Mouse (Mus musculus) bone marrow macrophage, adult 2 months (primary cell): Measurements from ENCODE around the gene Ppih. TPM values are rescaled to one million over a fixed set of nuclear protein-coding genes. Genes with fewer than 3 reads are reported as not detected.

Experiments used
- H3K27ac ChIP-seq: 2 replicates; pipeline ENCODE4 v1.5.1; 2012; ENCODE audit warnings: low read depth, low read length; ENCODE audit not compliant: insufficient read depth
- H3K4me1 ChIP-seq: 2 replicates; pipeline ENCODE4 v1.6.1; 2012; ENCODE audit warnings: low read length; ENCODE audit not compliant: control insufficient read depth, insufficient read depth
- H3K4me3 ChIP-seq: 2 replicates; pipeline ENCODE4 v1.5.1; 2012; ENCODE audit warnings: mild to moderate bottlenecking, low read length, moderate library complexity; ENCODE audit not compliant: insufficient read depth
- CTCF ChIP-seq: IDR thresholded peaks from 2 replicates; pipeline ENCODE4 v1.5.1; 2012; ENCODE audit warnings: low read depth, mild to moderate bottlenecking, low read length, moderate library complexity
- POLR2A ChIP-seq: IDR thresholded peaks from 2 replicates; pipeline ENCODE4 v1.6.1; 2012; ENCODE audit warnings: mild to moderate bottlenecking, low read depth, low read length, borderline replicate concordance
- polyA plus RNA-seq: library from polyadenylated mRNA; stranded (reverse); fragments of >200 nt; gene quantifications from 2 replicates; pipeline ENCODE4 v1.2.4, GENCODE M21; 2012; ENCODE audit not compliant: missing spikeins, insufficient read depth, insufficient read length

The Ppih gene
- polyA plus RNA-seq, 1 experiment = 31.6 TPM

GRCm38 (mm10) chr4:119320896-119321550, 677 bp upstream of the Ppih start:
- H3K4me3 ChIP-seq = peak overlapping the region; percentile 75
- TF ChIP-seq POLR2A (no peak), CTCF (no peak)

GRCm38 (mm10) chr4:119313756-119314155, 6.6 kb downstream of the Ppih start:
- no peak for TF ChIP-seq POLR2A
- TF ChIP-seq CTCF = no peak
- no peak overlapping the region for H3K27ac ChIP-seq
- no peak overlapping the region for H3K4me3 ChIP-seq

More at GRCm38 (mm10) chr4:119320896-119321550, 677 bp upstream of the Ppih start:
- Histone ChIP-seq H3K4me1 (peaks cover 9% of the 10 kb centered on the region), H3K27ac (peak overlapping the region; percentile 64; the same call in 1 of the 2 replicates)

GRCm38 (mm10) chr4:119305418-119305817, 14.9 kb downstream of the Ppih start:
- Histone ChIP-seq H3K27ac (no peak overlapping the region), H3K4me1 (peaks cover 20% of the 10 kb centered on the region), H3K4me3 (no peak overlapping the region)
- TF ChIP-seq POLR2A (no peak), CTCF (no peak)

More at GRCm38 (mm10) chr4:119313756-119314155, 6.6 kb downstream of the Ppih start:
- H3K4me1 ChIP-seq = no peaks in the 10 kb centered on the region

- no peak overlapping the region for H3K4me3 ChIP-seq
- TF ChIP-seq POLR2A = no peak
- no peak for TF ChIP-seq CTCF
- H3K4me1 ChIP-seq = peaks cover 20% of the 10 kb centered on the region
Measured at GRCm38 (mm10) chr4:119303291-119303690, 17.1 kb downstream of the Ppih start.

GRCm38 (mm10) chr4:119301777-119302176, 18.6 kb downstream of the Ppih start:
- H3K27ac ChIP-seq = no peak overlapping the region
- H3K4me1 ChIP-seq = peaks cover 20% of the 10 kb centered on the region
- no peak for TF ChIP-seq POLR2A
- no peak for TF ChIP-seq CTCF
- H3K4me3 ChIP-seq = no peak overlapping the region

More at GRCm38 (mm10) chr4:119303291-119303690, 17.1 kb downstream of the Ppih start:
- peak overlapping the region; percentile 82 for H3K27ac ChIP-seq

GRCm38 (mm10) chr4:119300761-119301160, 19.6 kb downstream of the Ppih start:
- Histone ChIP-seq H3K4me3 (no peak overlapping the region), H3K27ac (no peak overlapping the region), H3K4me1 (peaks cover 20% of the 10 kb centered on the region)
- TF ChIP-seq POLR2A (no peak), CTCF (no peak)

- H3K4me3 ChIP-seq = no peak overlapping the region
- peaks cover 12% of the 10 kb centered on the region for H3K4me1 ChIP-seq
Measured at GRCm38 (mm10) chr4:119297361-119297760, 23.0 kb downstream of the Ppih start.

GRCm38 (mm10) chr4:119295134-119295453, 25.3 kb downstream of the Ppih start:
- no peak for TF ChIP-seq POLR2A
- H3K4me3 ChIP-seq = peak overlapping the region; percentile 89
- H3K27ac ChIP-seq = peak overlapping the region; percentile 74; the same call in 1 of the 2 replicates
- peaks cover 10% of the 10 kb centered on the region for H3K4me1 ChIP-seq

More at GRCm38 (mm10) chr4:119297361-119297760, 23.0 kb downstream of the Ppih start:
- no peak overlapping the region for H3K27ac ChIP-seq
- TF ChIP-seq CTCF (no peak), POLR2A (no peak)

GRCm38 (mm10) chr4:119294415-119295133, 25.8 kb downstream of the Ppih start, which contains the start of gene Ybx1:
Gene Ybx1, minus strand, starts transcription at chr4:119294604.
- peaks cover 10% of the 10 kb centered on the region for H3K4me1 ChIP-seq
- peak within 1 kb of the TSS; percentile 93 for H3K27ac ChIP-seq
- peak within 1 kb of the TSS; percentile 98 for H3K4me3 ChIP-seq
- TF ChIP-seq POLR2A = peak; percentile 56; the same call in 1 of the 2 replicates
- TF ChIP-seq CTCF = no peak
